In the genomic region with DNA sequence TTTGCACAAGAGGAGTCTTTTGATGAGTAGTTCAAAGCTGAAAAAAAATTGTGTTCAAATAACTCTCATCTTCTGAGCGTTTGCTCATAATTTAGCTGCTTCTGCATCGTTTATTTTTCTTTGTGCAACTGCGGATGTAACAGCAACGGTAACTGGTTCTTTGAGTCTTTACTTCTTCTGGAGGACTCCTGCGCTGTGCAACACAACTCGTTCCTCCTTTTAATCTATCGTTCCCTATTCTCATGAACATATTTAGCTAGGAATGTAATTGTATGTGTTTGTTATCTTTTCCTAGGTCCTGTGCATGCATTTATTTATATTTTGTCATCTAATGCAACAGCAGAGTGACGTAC, we compare ENCODE assay signal across 10 mouse cellular contexts.
DNase-seq lines count a peak whose midpoint lies in the region; ATAC-seq and TF ChIP-seq lines count a peak whose summit lies in the region.
"Had no signal": no experiment of that assay in that cellular context is flagged by ENCODE, and none has a peak within 500 bp of the region (broad histone marks: within the 10 kb centered on the region; RNA-seq: fewer than 3 reads in every experiment).

No protein-coding gene starts in this region.

- H3K36me3 ChIP-seq in forebrain, embryonic 12.5 days (replicated peaks) = no peaks in the 10 kb centered on the region
- no peaks in the 10 kb centered on the region for H3K36me3 ChIP-seq in forebrain, embryonic 11.5 days (ENCODE audit: control insufficient read depth, insufficient read depth, low read length)
- H3K36me3 ChIP-seq in limb, embryonic 13.5 days = no peaks in the 10 kb centered on the region
- H3K36me3 ChIP-seq in limb, embryonic 10.5 days = no peaks in the 10 kb centered on the region
- no peaks in the 10 kb centered on the region for H3K36me3 ChIP-seq in hindbrain, embryonic 15.5 days
- H3K36me3 ChIP-seq in midbrain, postnatal 0 days (ENCODE audit: insufficient read depth, low read length) = no peaks in the 10 kb centered on the region
- H3K36me3 ChIP-seq: heart, embryonic 10.5 days had no signal

- no peak for TF ChIP-seq CTCF in midbrain, postnatal 0 days (IDR thresholded peaks at IDR 0.05)

- WGBS in forebrain, embryonic 12.5 days = 63% methylated on average over 8 of the region's 8 CpGs
- WGBS in forebrain, embryonic 11.5 days = 78% methylated on average over 8 of the region's 8 CpGs
- WGBS in limb, embryonic 13.5 days = 81% methylated on average over 8 of the region's 8 CpGs
- WGBS in limb, embryonic 10.5 days = 89% methylated on average over 8 of the region's 8 CpGs
- WGBS in hindbrain, embryonic 15.5 days = 56% methylated on average over 8 of the region's 8 CpGs
- 34% methylated on average over 8 of the region's 8 CpGs for whole genome bisulfite sequencing in midbrain, postnatal 0 days

- no peaks in the 10 kb centered on the region for H3K9me3 ChIP-seq in forebrain, embryonic 12.5 days
- H3K9me3 ChIP-seq in forebrain, embryonic 11.5 days (ENCODE audit: control insufficient read depth, low read length) = no peaks in the 10 kb centered on the region
- H3K9me3 ChIP-seq in limb, embryonic 13.5 days = no peaks in the 10 kb centered on the region
- no peaks in the 10 kb centered on the region for H3K9me3 ChIP-seq in limb, embryonic 10.5 days (replicated peaks)
- no peaks in the 10 kb centered on the region for H3K9me3 ChIP-seq in hindbrain, embryonic 15.5 days
- no peaks in the 10 kb centered on the region for H3K9me3 ChIP-seq in midbrain, postnatal 0 days (ENCODE audit: low read length)
- H3K9me3 ChIP-seq: heart, embryonic 10.5 days had no signal

- no peaks in the 10 kb centered on the region for H3K27me3 ChIP-seq in forebrain, embryonic 12.5 days
- H3K27me3 ChIP-seq in forebrain, embryonic 11.5 days (ENCODE audit: control insufficient read depth, insufficient read depth, low read length) = no peaks in the 10 kb centered on the region
- H3K27me3 ChIP-seq in limb, embryonic 13.5 days = no peaks in the 10 kb centered on the region
- no peaks in the 10 kb centered on the region for H3K27me3 ChIP-seq in limb, embryonic 10.5 days (ENCODE audit: low read depth, poor library complexity, severe bottlenecking)
- no peaks in the 10 kb centered on the region for H3K27me3 ChIP-seq in hindbrain, embryonic 15.5 days
- no peaks in the 10 kb centered on the region for H3K27me3 ChIP-seq in midbrain, postnatal 0 days (ENCODE audit: insufficient read depth, low read length)
- H3K27me3 ChIP-seq: Patski had no signal

- no peak for DNase-seq in forebrain, embryonic 11.5 days (ENCODE audit: low spot score)
- no peak for DNase-seq in limb, embryonic 10.5 days (ENCODE audit: low spot score)
- DNase-seq in midbrain, postnatal 0 days (ENCODE audit: low spot score) = no peak
- DNase-seq in spleen, postnatal 36 days (ENCODE audit: low spot score in 2 of 2) = no peak
- DNase-seq in layer of hippocampus, postnatal 14 days (ENCODE audit: low spot score in 2 of 2) = no peak

- H3K9ac ChIP-seq in forebrain, embryonic 12.5 days = no peak overlapping the region
- no peak overlapping the region for H3K9ac ChIP-seq in forebrain, embryonic 11.5 days (ENCODE audit: low read length)
- H3K9ac ChIP-seq in limb, embryonic 13.5 days = no peak overlapping the region
- no peak overlapping the region for H3K9ac ChIP-seq in hindbrain, embryonic 15.5 days
- no peak overlapping the region for H3K9ac ChIP-seq in midbrain, postnatal 0 days (replicated peaks; ENCODE audit: low read length, poor library complexity, severe bottlenecking)

- no peak for ATAC-seq in forebrain, embryonic 12.5 days (ENCODE audit: low FRiP score)
- no peak for ATAC-seq in forebrain, embryonic 11.5 days (replicated peaks; ENCODE audit: low FRiP score)
- ATAC-seq in limb, embryonic 13.5 days (ENCODE audit: low FRiP score, low read depth) = no peak
- no peak for ATAC-seq in hindbrain, embryonic 15.5 days (ENCODE audit: low FRiP score, low read depth)
- no peak for ATAC-seq in midbrain, postnatal 0 days (ENCODE audit: low FRiP score)
- ATAC-seq: Patski had no signal

- H3K4me1 ChIP-seq in forebrain, embryonic 12.5 days = peaks cover 5% of the 10 kb centered on the region; the same call in 1 of the 2 replicates
- H3K4me1 ChIP-seq in forebrain, embryonic 11.5 days (replicated peaks; ENCODE audit: control insufficient read depth, insufficient read depth, low read length) = no peaks in the 10 kb centered on the region
- H3K4me1 ChIP-seq in limb, embryonic 13.5 days = no peaks in the 10 kb centered on the region
- no peaks in the 10 kb centered on the region for H3K4me1 ChIP-seq in limb, embryonic 10.5 days
- peaks cover 16% of the 10 kb centered on the region for H3K4me1 ChIP-seq in hindbrain, embryonic 15.5 days (replicated peaks)
- no peaks in the 10 kb centered on the region for H3K4me1 ChIP-seq in midbrain, postnatal 0 days (ENCODE audit: insufficient read depth, low read length)
- H3K4me1 ChIP-seq: heart, embryonic 10.5 days had no signal

- no peak overlapping the region for H3K4me3 ChIP-seq in forebrain, embryonic 12.5 days (replicated peaks)
- H3K4me3 ChIP-seq in forebrain, embryonic 11.5 days (ENCODE audit: low read depth, low read length) = no peak overlapping the region
- no peak overlapping the region for H3K4me3 ChIP-seq in limb, embryonic 13.5 days
- no peak overlapping the region for H3K4me3 ChIP-seq in limb, embryonic 10.5 days
- peak overlapping the region; percentile 31 for H3K4me3 ChIP-seq in hindbrain, embryonic 15.5 days
- H3K4me3 ChIP-seq in midbrain, postnatal 0 days (ENCODE audit: low read depth, low read length) = peak overlapping the region; percentile 32

- no peak overlapping the region for H3K27ac ChIP-seq in forebrain, embryonic 12.5 days
- no peak overlapping the region for H3K27ac ChIP-seq in forebrain, embryonic 11.5 days (ENCODE audit: low read depth, low read length)
- H3K27ac ChIP-seq in limb, embryonic 13.5 days = no peak overlapping the region
- no peak overlapping the region for H3K27ac ChIP-seq in limb, embryonic 10.5 days
- H3K27ac ChIP-seq in hindbrain, embryonic 15.5 days (replicated peaks) = peak overlapping the region; percentile 69
- no peak overlapping the region for H3K27ac ChIP-seq in midbrain, postnatal 0 days (ENCODE audit: low read depth, low read length)
- H3K27ac ChIP-seq: heart, embryonic 10.5 days had no signal

- peak overlapping the region; percentile 30; the same call in 1 of the 2 replicates for H3K4me2 ChIP-seq in forebrain, embryonic 12.5 days
- H3K4me2 ChIP-seq in forebrain, embryonic 11.5 days (ENCODE audit: low read depth, low read length, severe bottlenecking) = no peak overlapping the region
- 0 out of 2 replicates have a peak overlapping the region, but pooled peaks have one; percentile 51 for H3K4me2 ChIP-seq in limb, embryonic 13.5 days (replicated peaks)
- H3K4me2 ChIP-seq in hindbrain, embryonic 15.5 days = peak overlapping the region; percentile 60
- peak overlapping the region; percentile 52 for H3K4me2 ChIP-seq in midbrain, postnatal 0 days (ENCODE audit: low read depth, low read length, poor library complexity, severe bottlenecking)

Comparison
In these comparisons a context has a peak if more than half of its experiments do, and no peak if none do; other contexts are left out.
1. H3K4me3 ChIP-seq: peak in hindbrain, embryonic 15.5 days (single experiment) and midbrain, postnatal 0 days (single experiment); none in forebrain, embryonic 12.5 days (single experiment), forebrain, embryonic 11.5 days (single experiment), limb, embryonic 13.5 days (single experiment) and limb, embryonic 10.5 days (single experiment).